Mouse (Mus musculus) spleen, adult 2 months (tissue): Measurements from ENCODE around the gene Nmt1. TPM values are rescaled to one million over a fixed set of nuclear protein-coding genes. Genes with fewer than 3 reads are reported as not detected.

Experiments
- DNase-seq, 2 experiments: peaks; one replicate each; pipeline versions ENCODE4 v3.0.0 to v3.0.0-alpha.2; 2012 to 2021; ENCODE audit warnings: low spot score in 2 of 2, low read depth in 1 of 2
- H3K27ac ChIP-seq: fragments of 200-500 bp; 2 replicates; pipeline ENCODE4 v1.5.1; 2012; ENCODE audit warnings: low read length, inconsistent platforms; ENCODE audit not compliant: insufficient read depth
- H3K27me3 ChIP-seq: fragments of 200-500 bp; 2 replicates; pipeline ENCODE4 v1.6.1; 2012; ENCODE audit warnings: mild to moderate bottlenecking, moderate library complexity, low read length, inconsistent platforms; ENCODE audit not compliant: control insufficient read depth, insufficient read depth
- H3K36me3 ChIP-seq: fragments of 200-500 bp; 2 replicates; pipeline ENCODE4 v1.6.1; 2012; ENCODE audit warnings: mild to moderate bottlenecking, low read length, inconsistent platforms; ENCODE audit not compliant: control insufficient read depth, insufficient read depth
- H3K4me1 ChIP-seq: fragments of 200-500 bp; 2 replicates; pipeline ENCODE4 v1.6.1; 2011; ENCODE audit warnings: inconsistent platforms; ENCODE audit not compliant: control insufficient read depth, insufficient read depth, insufficient read length
- H3K4me3 ChIP-seq: fragments of 200-500 bp; 2 replicates; pipeline ENCODE4 v1.5.1; 2011; ENCODE audit warnings: mild to moderate bottlenecking, inconsistent platforms; ENCODE audit not compliant: insufficient read depth, insufficient read length; ENCODE audit errors: extremely low read depth
- CTCF ChIP-seq: fragments of 200-500 bp; IDR thresholded peaks from 2 replicates; pipeline ENCODE4 v1.5.1; 2011; ENCODE audit warnings: mild to moderate bottlenecking, inconsistent platforms; ENCODE audit not compliant: insufficient read depth, insufficient read length, insufficient replicate concordance; ENCODE audit errors: extremely low read depth
- POLR2A ChIP-seq: fragments of 200-500 bp; IDR thresholded peaks from 2 replicates; pipeline ENCODE4 v1.6.1; 2011; ENCODE audit warnings: low read depth, low read length, inconsistent platforms
- WGBS: fragments of 180-500 bp; shearing (Covaris S2); methylation state at CpG from one replicate; pipeline ENCODE4 v1.1.7; 2018; 5-methylcytosine and 5-hydroxymethylcytosine counted together
- polyA plus RNA-seq: library from polyadenylated mRNA; depleted of rRNA; stranded (reverse); fragments of >200 nt; gene quantifications from 2 replicates; pipeline ENCODE4 v1.2.3, GENCODE M21; 2012

The Nmt1 gene
- polyA plus RNA-seq, 1 experiment: 23.9 TPM

- peaks cover 22% of the 10 kb centered on the region for H3K4me1 ChIP-seq
- no peak overlapping the region for H3K4me3 ChIP-seq
- no peaks in the 10 kb centered on the region for H3K36me3 ChIP-seq
- 90% methylated on average over 12 of the region's 12 CpGs for WGBS
- DNase-seq: no peak
- TF ChIP-seq CTCF: no peak
- TF ChIP-seq POLR2A: no peak
- peaks cover 6% of the 10 kb centered on the region for H3K27me3 ChIP-seq
- H3K27ac ChIP-seq: no peak overlapping the region
These were observed 71.5 kb downstream of the Nmt1 start for GRCm38 (mm10) chr11:103099352-103099940.

- peaks cover 6% of the 10 kb centered on the region for H3K27me3 ChIP-seq
These were observed 72.4 kb downstream of the Nmt1 start for GRCm38 (mm10) chr11:103100361-103100760.

GRCm38 (mm10) chr11:103101481-103101865 lies 73.5 kb downstream of the Nmt1 start, which contains the start of the genes Plcd3 and Acbd4:
Gene Plcd3, minus strand, starts transcription at chr11:103101658.
Gene Acbd4, plus strand, starts transcription at chr11:103101682.
- WGBS: 2% methylated on average over 34 of the region's 34 CpGs
- Histone ChIP-seq H3K4me1 (peaks cover 22% of the 10 kb centered on the region), H3K4me3 (peak within 1 kb of the TSS; percentile 57), H3K27ac (no peak within 1 kb of the TSS), H3K27me3 (peaks cover 6% of the 10 kb centered on the region), H3K36me3 (peaks cover 7% of the 10 kb centered on the region)
- TF ChIP-seq POLR2A (no peak), CTCF (no peak)
- no peak for DNase-seq

More at GRCm38 (mm10) chr11:103100361-103100760, 72.4 kb downstream of the Nmt1 start:
- Histone ChIP-seq H3K4me3 (no peak overlapping the region), H3K36me3 (peaks cover 2% of the 10 kb centered on the region), H3K4me1 (peaks cover 22% of the 10 kb centered on the region), H3K27ac (no peak overlapping the region)
- 37% methylated on average over 8 of the region's 8 CpGs for WGBS
- no peak for DNase-seq
- no peak for TF ChIP-seq CTCF
- TF ChIP-seq POLR2A: no peak

- peaks cover 6% of the 10 kb centered on the region for H3K27me3 ChIP-seq
- 3% methylated on average over 30 of the region's 30 CpGs for WGBS
- H3K4me1 ChIP-seq: peaks cover 22% of the 10 kb centered on the region
- TF ChIP-seq CTCF (no peak), POLR2A (no peak)
- peaks cover 8% of the 10 kb centered on the region for H3K36me3 ChIP-seq
- DNase-seq: no peak
- H3K27ac ChIP-seq: no peak overlapping the region
- H3K4me3 ChIP-seq: peak overlapping the region; percentile 57
These were observed 74.0 kb downstream of the Nmt1 start for GRCm38 (mm10) chr11:103101866-103102501.

GRCm38 (mm10) chr11:103102725-103103349 lies 74.8 kb downstream of the Nmt1 start:
- Histone ChIP-seq H3K4me3 (peak overlapping the region; percentile 81), H3K4me1 (peaks cover 22% of the 10 kb centered on the region), H3K27ac (peak overlapping the region; percentile 59), H3K36me3 (peaks cover 8% of the 10 kb centered on the region), H3K27me3 (peaks cover 6% of the 10 kb centered on the region)
- DNase-seq: peak; percentile 91 to 92
- TF ChIP-seq POLR2A (peak; percentile 59), CTCF (peak; percentile 100)
- 2% methylated on average over 35 of the region's 35 CpGs for WGBS

DNA sequence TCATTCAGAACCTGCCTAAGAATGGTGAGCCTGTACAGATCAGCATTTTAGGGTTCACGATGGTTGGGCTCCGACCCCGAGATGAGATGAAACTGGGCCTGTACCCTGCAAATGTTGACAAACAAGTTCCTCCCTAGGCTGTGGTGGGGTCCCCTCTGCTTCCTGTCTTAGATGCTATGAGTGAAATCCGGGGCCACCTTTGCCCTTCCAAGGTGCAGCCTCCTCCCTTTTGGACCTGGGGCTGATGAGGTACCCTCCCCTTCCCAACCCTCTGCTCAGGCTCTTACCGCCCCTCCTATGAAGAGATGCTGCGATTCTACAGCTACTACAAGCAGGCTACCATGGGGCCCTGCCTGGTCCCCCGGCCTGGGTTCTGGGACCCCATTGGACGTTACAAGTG lies 75.6 kb downstream of the Nmt1 start:
- no peak for DNase-seq

DNA sequence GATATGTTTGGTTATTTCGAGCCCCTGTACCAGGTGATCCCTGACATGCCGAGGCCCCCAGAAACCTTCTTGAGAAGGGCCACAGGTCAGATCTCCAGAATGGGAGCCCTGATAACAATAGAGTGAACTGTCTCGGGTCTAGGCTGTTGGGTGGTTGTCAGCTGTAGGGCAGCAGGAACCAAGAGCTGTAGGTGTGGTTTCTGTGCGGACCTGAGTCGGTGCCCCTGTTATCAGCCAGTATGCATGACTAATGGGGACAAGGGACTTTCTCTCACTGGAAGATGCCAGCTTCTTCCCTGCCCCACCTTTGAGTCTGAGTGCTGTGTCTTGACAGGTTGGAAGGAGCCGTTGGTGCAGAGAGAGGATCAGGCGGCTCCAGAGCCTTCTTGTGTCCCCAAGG lies 76.5 kb downstream of the Nmt1 start:
- H3K4me1 ChIP-seq: peaks cover 22% of the 10 kb centered on the region
- DNase-seq: no peak
- H3K27ac ChIP-seq: peak overlapping the region; percentile 47; the same call in 1 of the 2 replicates
- WGBS: 72% methylated on average over 7 of the region's 7 CpGs
- H3K4me3 ChIP-seq: no peak overlapping the region
- TF ChIP-seq POLR2A (no peak), CTCF (no peak)
- H3K36me3 ChIP-seq: peaks cover 8% of the 10 kb centered on the region
- peaks cover 6% of the 10 kb centered on the region for H3K27me3 ChIP-seq

More for the DNA sequence above, 75.6 kb downstream of the Nmt1 start:
- TF ChIP-seq CTCF (no peak), POLR2A (no peak)
- Histone ChIP-seq H3K27ac (no peak overlapping the region), H3K4me1 (peaks cover 22% of the 10 kb centered on the region), H3K4me3 (peak overlapping the region; percentile 81), H3K27me3 (peaks cover 6% of the 10 kb centered on the region), H3K36me3 (peaks cover 8% of the 10 kb centered on the region)
- 49% methylated on average over 8 of the region's 8 CpGs for WGBS
